Mouse (Mus musculus) E14TG2a.4 (cell line): ENCODE measurements at regions not wholly inside any gene's neighbourhood (a gene's known extent, or its start where the extent isn't known, plus 50 kb on each side); places are given as distances from the start of the nearest gene placed in this dataset.

Experiments used
- H3K27me3 ChIP-seq: 2 replicates; pipeline ENCODE4 v1.6.1; 2014; ENCODE audit warnings: low read length, control low read depth; ENCODE audit not compliant: insufficient read depth
- H3K36me3 ChIP-seq: 2 replicates; pipeline ENCODE4 v1.6.1; 2014; ENCODE audit warnings: low read length, control low read depth; ENCODE audit not compliant: insufficient read depth
- H3K4me1 ChIP-seq: replicated peaks from 2 replicates; pipeline ENCODE4 v1.6.1; 2014; ENCODE audit warnings: low read depth, low read length, control low read depth
- H3K4me3 ChIP-seq: replicated peaks from 2 replicates; pipeline ENCODE4 v1.5.1; 2014; ENCODE audit warnings: mild to moderate bottlenecking, low read length
- H3K9me3 ChIP-seq: 2 replicates; pipeline ENCODE4 v1.6.1; 2014; ENCODE audit warnings: low read length, control low read depth
- CTCF ChIP-seq: conservative IDR thresholded peaks from 2 replicates; pipeline ENCODE4 v1.5.1; 2014; ENCODE audit warnings: low read length
- NANOG ChIP-seq: IDR thresholded peaks from 2 replicates; pipeline ENCODE4 v1.6.1; 2014; ENCODE audit warnings: borderline replicate concordance, low read length, mixed read lengths
- POU5F1 ChIP-seq: IDR thresholded peaks from 2 replicates; pipeline ENCODE4 v1.6.1; 2014; ENCODE audit warnings: low read length, borderline replicate concordance

DNA sequence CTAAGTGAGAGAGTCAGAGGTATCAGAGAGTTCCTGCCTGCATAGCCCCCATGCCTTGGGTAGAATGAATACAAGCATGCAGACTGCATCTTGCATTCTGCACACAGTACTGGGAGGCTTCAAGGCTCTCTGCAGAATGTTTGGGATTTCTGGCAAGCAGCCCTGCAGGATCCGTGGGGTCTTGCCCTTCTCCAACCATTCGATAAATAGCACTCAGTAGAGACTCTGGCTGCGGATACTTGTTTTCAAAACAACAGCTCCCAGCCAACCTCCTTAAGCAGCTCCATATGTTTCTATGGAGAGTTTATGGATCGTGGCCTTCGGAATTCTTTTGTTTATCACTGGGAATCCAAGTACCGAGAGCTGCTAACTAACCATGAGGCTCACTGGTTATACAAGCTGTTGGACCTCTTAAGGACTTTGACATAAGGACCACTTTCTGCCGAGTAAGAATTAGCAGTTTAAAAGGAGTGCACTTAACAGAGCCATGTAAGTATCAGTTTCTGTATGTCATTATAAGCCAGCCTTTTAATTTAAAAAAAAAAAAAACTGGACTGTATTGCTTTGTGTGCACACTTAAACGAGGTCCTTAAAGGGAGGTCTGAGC is 199.7 kb upstream of the Pgrmc2 start:
- no peak overlapping the region for H3K4me3 ChIP-seq
- H3K4me1 ChIP-seq: no peaks in the 10 kb centered on the region
- no peaks in the 10 kb centered on the region for H3K36me3 ChIP-seq
- no peaks in the 10 kb centered on the region; the same call in 1 of the 2 replicates for H3K27me3 ChIP-seq
- peaks cover 6% of the 10 kb centered on the region for H3K9me3 ChIP-seq
- TF ChIP-seq CTCF (no peak), NANOG (no peak), POU5F1 (no peak)

DNA sequence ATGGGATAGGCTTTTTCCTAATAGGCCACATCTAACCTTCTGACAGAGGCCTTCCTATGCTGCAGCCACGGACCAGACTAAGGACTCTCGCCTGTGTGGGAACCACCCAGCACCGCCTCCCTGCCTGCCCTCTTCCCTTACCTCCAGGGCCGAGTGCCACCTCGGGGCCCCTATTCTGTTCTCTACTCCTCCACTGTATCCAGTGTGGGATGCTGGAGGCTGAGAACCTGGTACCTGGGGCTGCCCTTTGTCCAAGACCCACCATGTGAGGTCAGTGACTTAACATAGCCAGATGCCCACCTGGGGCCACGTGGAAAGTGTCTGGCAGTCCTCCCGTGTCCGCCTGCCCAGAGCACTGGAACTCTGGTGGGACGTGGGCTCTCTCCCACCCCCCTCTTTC is 193.2 kb upstream of the Pgrmc2 start:
- H3K4me3 ChIP-seq: no peak overlapping the region
- peaks cover 6% of the 10 kb centered on the region for H3K9me3 ChIP-seq
- H3K27me3 ChIP-seq: no peaks in the 10 kb centered on the region; the same call in 1 of the 2 replicates
- H3K36me3 ChIP-seq: no peaks in the 10 kb centered on the region
- no peaks in the 10 kb centered on the region for H3K4me1 ChIP-seq
- TF ChIP-seq CTCF (no peak), POU5F1 (no peak), NANOG (no peak)

DNA sequence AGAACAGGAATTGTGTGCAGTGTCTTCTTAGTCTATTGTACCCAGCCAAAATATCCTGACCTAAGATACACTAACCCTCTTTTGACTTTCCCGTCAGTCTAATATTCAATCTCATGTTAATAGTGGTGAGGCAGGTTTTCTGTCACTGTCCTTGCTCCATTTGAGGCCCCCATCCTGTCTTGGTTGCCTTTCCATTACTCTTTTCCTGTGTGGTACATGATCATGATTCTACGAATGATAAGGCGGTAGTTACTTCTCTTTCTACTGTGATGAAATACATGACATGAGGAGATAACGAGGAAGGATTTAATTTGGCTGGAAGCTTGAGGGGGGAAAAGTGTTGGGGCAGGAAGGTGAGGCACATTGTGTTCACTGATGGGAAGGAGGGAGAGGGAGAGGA is 185.7 kb upstream of the Pgrmc2 start:
- Histone ChIP-seq H3K9me3 (no peaks in the 10 kb centered on the region), H3K4me3 (no peak overlapping the region), H3K27me3 (no peaks in the 10 kb centered on the region), H3K4me1 (no peaks in the 10 kb centered on the region), H3K36me3 (no peaks in the 10 kb centered on the region)
- no peak for TF ChIP-seq NANOG

DNA sequence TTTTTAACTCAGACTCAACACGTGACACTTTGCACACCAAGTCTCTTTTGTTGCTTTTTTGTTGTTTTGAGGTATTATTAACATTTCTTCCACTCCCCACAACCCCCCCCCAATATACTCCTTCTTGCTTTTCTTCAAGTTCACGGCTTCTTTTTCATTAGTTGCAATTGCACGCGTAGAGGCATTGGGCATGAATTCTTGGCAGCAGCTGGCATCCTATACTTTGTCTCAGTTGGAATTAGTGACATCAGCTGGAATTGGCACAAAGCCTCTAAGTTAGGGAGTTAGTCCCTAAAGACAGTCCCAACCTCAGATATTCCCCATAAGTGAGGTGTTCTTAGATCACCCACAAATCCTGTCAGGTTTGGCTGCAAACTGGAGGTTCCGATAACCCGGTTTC is 183.4 kb upstream of the Pgrmc2 start:
- H3K36me3 ChIP-seq: no peaks in the 10 kb centered on the region
- TF ChIP-seq NANOG: no peak
- no peak for TF ChIP-seq CTCF
- TF ChIP-seq POU5F1: no peak
- H3K27me3 ChIP-seq: no peaks in the 10 kb centered on the region
- H3K4me3 ChIP-seq: no peak overlapping the region
- no peaks in the 10 kb centered on the region for H3K4me1 ChIP-seq
- H3K9me3 ChIP-seq: no peaks in the 10 kb centered on the region

DNA sequence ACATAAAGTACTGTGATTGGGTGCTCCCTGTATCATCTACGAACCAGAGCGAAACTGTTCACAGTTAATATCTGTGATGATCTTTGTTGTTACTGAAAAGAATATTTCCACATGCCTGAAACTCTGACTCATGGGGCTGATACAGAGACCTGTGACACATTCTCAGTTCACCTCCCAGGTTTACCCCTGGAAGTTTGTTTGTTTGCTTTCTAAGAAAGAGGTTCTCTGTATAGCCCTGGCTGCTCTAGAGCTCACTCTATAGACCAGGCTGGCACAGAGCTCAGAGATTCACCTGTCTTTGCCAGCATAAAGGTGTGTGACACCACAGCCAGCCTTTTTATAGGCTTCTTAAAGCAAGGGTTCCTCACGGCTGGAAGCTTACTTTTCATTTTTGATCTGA is 182.6 kb upstream of the Pgrmc2 start:
- H3K27me3 ChIP-seq: no peaks in the 10 kb centered on the region
- no peak overlapping the region for H3K4me3 ChIP-seq
- H3K4me1 ChIP-seq: no peaks in the 10 kb centered on the region
- TF ChIP-seq NANOG (no peak), POU5F1 (no peak), CTCF (no peak)
- no peaks in the 10 kb centered on the region for H3K9me3 ChIP-seq
- no peaks in the 10 kb centered on the region for H3K36me3 ChIP-seq

DNA sequence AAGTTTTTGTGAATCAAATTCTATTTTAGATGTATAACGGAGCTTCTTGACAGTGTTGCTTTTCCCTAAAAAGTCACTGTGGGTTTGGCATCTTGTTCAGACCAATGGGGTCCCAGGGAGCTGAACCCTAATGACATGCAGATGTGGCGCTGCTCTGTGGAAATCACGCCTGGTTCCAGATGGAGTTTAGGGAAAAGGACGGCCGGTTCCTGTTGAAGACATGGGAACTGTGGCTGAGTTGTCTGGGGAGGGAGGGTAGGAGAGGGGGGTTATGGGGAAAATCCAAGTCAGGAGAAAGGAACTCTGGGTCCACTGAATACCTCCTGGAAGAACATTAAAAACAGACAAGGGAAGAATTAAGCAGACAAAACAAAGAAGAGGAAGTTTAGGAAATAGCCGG is 175.4 kb upstream of the Pgrmc2 start:
- no peaks in the 10 kb centered on the region for H3K27me3 ChIP-seq
- H3K4me1 ChIP-seq: no peaks in the 10 kb centered on the region
- no peak overlapping the region for H3K4me3 ChIP-seq
- TF ChIP-seq CTCF: no peak
- no peak for TF ChIP-seq POU5F1
- no peak for TF ChIP-seq NANOG
- H3K36me3 ChIP-seq: no peaks in the 10 kb centered on the region
- H3K9me3 ChIP-seq: no peaks in the 10 kb centered on the region

DNA sequence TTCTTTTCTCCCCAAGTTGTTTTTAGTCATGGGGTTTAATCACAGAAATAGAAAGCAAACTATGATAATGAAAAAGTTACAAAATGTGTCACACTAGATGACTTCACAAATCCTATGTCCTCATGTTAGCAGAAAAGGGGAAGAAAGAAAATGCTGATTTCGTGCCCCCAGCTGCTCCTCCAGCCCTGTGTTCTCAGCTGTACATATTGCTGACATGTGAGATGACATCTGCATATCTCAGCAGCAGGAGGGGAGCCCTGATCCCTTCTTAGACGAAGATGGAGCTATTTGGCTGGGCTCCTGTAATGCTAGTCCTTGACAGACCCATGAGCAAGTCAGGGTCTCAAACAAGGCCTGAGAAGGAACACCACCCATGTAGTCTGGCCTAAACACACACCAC is 162.1 kb upstream of the Pgrmc2 start:
- Histone ChIP-seq H3K9me3 (no peaks in the 10 kb centered on the region), H3K36me3 (no peaks in the 10 kb centered on the region), H3K4me3 (no peak overlapping the region), H3K4me1 (no peaks in the 10 kb centered on the region), H3K27me3 (no peaks in the 10 kb centered on the region)
- no peak for TF ChIP-seq NANOG
- no peak for TF ChIP-seq CTCF
- no peak for TF ChIP-seq POU5F1

DNA sequence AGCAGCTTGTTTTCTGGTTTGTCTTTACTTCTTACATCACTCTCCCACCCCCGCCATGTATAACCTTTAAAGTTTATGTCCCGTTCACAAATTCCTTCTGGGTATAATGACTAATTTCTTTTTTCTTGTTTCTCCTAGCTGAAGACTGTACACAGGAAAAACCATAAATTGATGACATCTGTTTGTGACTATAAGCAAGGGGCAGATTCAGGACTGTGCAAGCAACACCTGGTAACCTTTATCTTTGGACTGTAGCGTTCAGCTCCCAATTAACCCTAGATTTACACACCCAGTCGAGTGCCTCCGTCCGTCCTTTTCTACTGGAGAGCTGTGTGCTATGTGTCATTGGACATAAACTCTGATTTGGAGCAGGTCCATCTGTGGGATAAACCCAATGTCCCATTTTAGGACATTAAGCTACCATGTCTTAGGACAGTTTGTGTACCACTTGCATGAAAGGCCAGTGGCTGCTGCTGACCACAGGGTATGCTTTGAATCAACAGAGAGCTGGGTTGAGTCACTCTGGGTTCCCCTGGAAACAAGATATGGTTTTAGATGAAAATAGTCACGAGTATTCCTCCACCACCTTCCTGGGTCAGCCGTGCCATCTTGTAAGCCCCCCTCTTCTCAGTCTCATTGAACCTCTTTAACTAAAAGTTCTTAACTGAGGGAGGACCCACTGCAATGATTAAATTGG is 159.2 kb upstream of the Pgrmc2 start:
- H3K4me1 ChIP-seq: no peaks in the 10 kb centered on the region
- no peak for TF ChIP-seq POU5F1
- TF ChIP-seq CTCF: no peak
- H3K36me3 ChIP-seq: no peaks in the 10 kb centered on the region
- no peak overlapping the region for H3K4me3 ChIP-seq
- H3K27me3 ChIP-seq: no peaks in the 10 kb centered on the region
- H3K9me3 ChIP-seq: no peaks in the 10 kb centered on the region

DNA sequence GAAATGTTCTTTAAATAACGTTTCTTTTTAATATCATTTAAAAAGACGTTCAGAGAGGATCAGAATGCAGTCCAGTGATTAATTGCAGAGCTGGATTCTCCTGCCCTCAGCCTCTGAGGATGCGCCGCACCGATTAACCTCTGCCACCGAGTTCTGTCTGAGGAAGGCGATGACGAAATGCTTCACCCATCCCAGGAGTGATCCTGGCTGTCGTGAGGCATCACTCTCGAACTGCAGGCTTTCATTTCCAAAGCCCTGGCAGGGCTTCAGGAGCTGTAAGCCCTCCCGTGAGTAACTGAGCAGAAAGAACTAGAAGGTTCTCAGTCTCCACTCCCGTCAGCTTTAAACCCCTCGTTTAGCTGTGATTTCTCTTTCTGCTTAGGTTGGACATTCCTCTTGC is 157.0 kb upstream of the Pgrmc2 start:
- Histone ChIP-seq H3K9me3 (no peaks in the 10 kb centered on the region), H3K27me3 (no peaks in the 10 kb centered on the region), H3K4me3 (no peak overlapping the region), H3K4me1 (peaks cover 3% of the 10 kb centered on the region), H3K36me3 (no peaks in the 10 kb centered on the region)
- no peak for TF ChIP-seq POU5F1
- TF ChIP-seq NANOG: no peak
- no peak for TF ChIP-seq CTCF
